18 mouse cellular contexts compared by ENCODE assay signal in the genomic region with DNA sequence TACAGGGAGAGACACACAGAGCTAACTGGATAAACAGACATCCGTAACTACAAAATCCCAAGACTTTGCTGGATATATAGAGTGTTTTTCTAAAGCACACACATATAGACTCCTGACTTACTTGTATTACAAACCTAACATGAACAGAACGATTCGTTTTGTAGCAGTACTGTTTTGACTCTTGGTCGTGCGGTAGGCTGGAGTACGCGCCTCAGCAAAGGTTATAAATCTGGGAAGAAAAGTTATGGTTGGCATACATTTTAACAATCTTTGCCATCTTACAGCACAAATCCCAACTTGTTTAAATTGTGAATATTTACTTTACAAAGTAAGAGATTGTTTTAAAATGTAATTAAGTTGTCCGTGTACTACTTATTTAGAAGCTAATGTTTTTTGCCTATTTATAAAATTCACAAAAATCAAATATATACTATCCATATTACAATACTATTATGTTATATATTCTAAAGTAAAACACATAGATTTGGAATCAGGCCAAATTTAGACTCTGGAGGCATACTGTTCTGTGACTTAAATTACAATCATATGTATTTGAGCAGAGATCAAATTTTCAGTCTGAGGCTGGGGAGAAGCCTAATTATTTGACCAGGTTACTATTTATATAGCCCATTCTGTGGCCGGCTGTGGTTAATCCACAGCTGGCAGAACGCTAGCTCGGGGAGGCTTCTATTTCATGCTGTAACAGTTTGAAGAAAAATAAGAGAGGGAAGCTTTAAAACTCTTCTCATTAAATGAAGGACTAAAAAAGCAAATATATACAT.
DNase-seq lines count a peak whose midpoint lies in the region; ATAC-seq and TF ChIP-seq lines count a peak whose summit lies in the region.
"Had no signal": no experiment of that assay in that cellular context is flagged by ENCODE, and none has a peak within 500 bp of the region (broad histone marks: within the 10 kb centered on the region; RNA-seq: fewer than 3 reads in every experiment).

No protein-coding gene starts in this region.

- DNase-seq in heart, embryonic 10.5 days (ENCODE audit: low spot score): no peak
- DNase-seq in limb, embryonic 14.5 days (ENCODE audit: low spot score): peak; percentile 83
- no peak for DNase-seq in midbrain, embryonic 14.5 days
- DNase-seq: adrenal gland, postnatal 10 days; cerebellum, adult 8-10 months; kidney, adult 11 months; kidney, postnatal 36 days; layer of hippocampus, postnatal 36 days had no signal

- WGBS in heart, embryonic 15.5 days: 74% methylated on average over 11 of the region's 11 CpGs
- 87% methylated on average over 11 of the region's 11 CpGs for WGBS in heart, embryonic 10.5 days
- WGBS in embryonic facial prominence, embryonic 12.5 days: 35% methylated on average over 11 of the region's 11 CpGs
- WGBS in limb, embryonic 14.5 days: 24% methylated on average over 11 of the region's 11 CpGs
- 89% methylated on average over 11 of the region's 11 CpGs for WGBS in hindbrain, embryonic 13.5 days
- WGBS in midbrain, embryonic 14.5 days: 88% methylated on average over 11 of the region's 11 CpGs

- no peak for TF ChIP-seq CTCF in embryonic fibroblast, embryonic 13.5 days (IDR thresholded peaks at IDR 0.05; ENCODE audit: borderline replicate concordance, insufficient read depth, low read length)

- H3K4me1 ChIP-seq in heart, embryonic 15.5 days (replicated peaks): peaks cover 14% of the 10 kb centered on the region
- peaks cover 6% of the 10 kb centered on the region; the same call in 1 of the 2 replicates for H3K4me1 ChIP-seq in heart, embryonic 10.5 days
- peaks cover 20% of the 10 kb centered on the region for H3K4me1 ChIP-seq in embryonic facial prominence, embryonic 12.5 days
- H3K4me1 ChIP-seq in embryonic fibroblast, embryonic 13.5 days (ENCODE audit: control insufficient read depth, insufficient read depth, low read length): peaks cover 6% of the 10 kb centered on the region; the same call in 1 of the 2 replicates
- H3K4me1 ChIP-seq in limb, embryonic 14.5 days (ENCODE audit: control insufficient read depth, insufficient read depth, low read length): peaks cover 30% of the 10 kb centered on the region
- no peaks in the 10 kb centered on the region for H3K4me1 ChIP-seq in hindbrain, embryonic 13.5 days (replicated peaks)
- no peaks in the 10 kb centered on the region for H3K4me1 ChIP-seq in midbrain, embryonic 14.5 days (ENCODE audit: control insufficient read depth, insufficient read depth, low read length)
- H3K4me1 ChIP-seq: hindbrain, embryonic 10.5 days; kidney, embryonic 15.5 days; midbrain, embryonic 10.5 days had no signal

- H3K4me2 ChIP-seq in heart, embryonic 15.5 days: no peak overlapping the region
- no peak overlapping the region for H3K4me2 ChIP-seq in embryonic facial prominence, embryonic 12.5 days (replicated peaks)
- H3K4me2 ChIP-seq in limb, embryonic 14.5 days (replicated peaks; ENCODE audit: low read depth, low read length, severe bottlenecking): peak overlapping the region; percentile 14; the same call in 1 of the 2 replicates
- H3K4me2 ChIP-seq in hindbrain, embryonic 13.5 days: no peak overlapping the region
- H3K4me2 ChIP-seq in midbrain, embryonic 14.5 days (ENCODE audit: low read length): no peak overlapping the region
- H3K4me2 ChIP-seq: kidney, embryonic 15.5 days had no signal

- no peaks in the 10 kb centered on the region for H3K36me3 ChIP-seq in heart, embryonic 15.5 days
- H3K36me3 ChIP-seq in heart, embryonic 10.5 days: no peaks in the 10 kb centered on the region; the same call in 1 of the 2 replicates
- no peaks in the 10 kb centered on the region for H3K36me3 ChIP-seq in embryonic facial prominence, embryonic 12.5 days
- no peaks in the 10 kb centered on the region for H3K36me3 ChIP-seq in limb, embryonic 14.5 days (ENCODE audit: control insufficient read depth, insufficient read depth, low read length)
- H3K36me3 ChIP-seq in hindbrain, embryonic 13.5 days: no peaks in the 10 kb centered on the region
- H3K36me3 ChIP-seq in midbrain, embryonic 14.5 days (ENCODE audit: control insufficient read depth, insufficient read depth, low read length): no peaks in the 10 kb centered on the region
- H3K36me3 ChIP-seq: forebrain, embryonic 10.5 days; hindbrain, embryonic 10.5 days; kidney, embryonic 15.5 days; midbrain, embryonic 10.5 days had no signal

- TF ChIP-seq POLR2A in embryonic fibroblast, embryonic 13.5 days (IDR thresholded peaks at IDR 0.05; ENCODE audit: low read depth, low read length): no peak
- no peak for TF ChIP-seq POLR2A in limb, embryonic 14.5 days (IDR thresholded peaks at IDR 0.05; ENCODE audit: borderline replicate concordance, extremely low read depth, insufficient read depth, insufficient read length)

- no peak overlapping the region for H3K4me3 ChIP-seq in heart, embryonic 15.5 days
- no peak overlapping the region for H3K4me3 ChIP-seq in heart, embryonic 10.5 days
- no peak overlapping the region for H3K4me3 ChIP-seq in embryonic facial prominence, embryonic 12.5 days
- no peak overlapping the region for H3K4me3 ChIP-seq in embryonic fibroblast, embryonic 13.5 days (ENCODE audit: insufficient read depth, low read length)
- H3K4me3 ChIP-seq in limb, embryonic 14.5 days (replicated peaks; ENCODE audit: low read length): no peak overlapping the region
- no peak overlapping the region for H3K4me3 ChIP-seq in hindbrain, embryonic 13.5 days
- H3K4me3 ChIP-seq in midbrain, embryonic 14.5 days (replicated peaks; ENCODE audit: low read depth, low read length): no peak overlapping the region
- H3K4me3 ChIP-seq: forebrain, embryonic 10.5 days; hindbrain, embryonic 10.5 days; kidney, embryonic 15.5 days; midbrain, embryonic 10.5 days had no signal

- no peak overlapping the region for H3K9ac ChIP-seq in heart, embryonic 15.5 days
- H3K9ac ChIP-seq in embryonic facial prominence, embryonic 12.5 days: no peak overlapping the region
- H3K9ac ChIP-seq in limb, embryonic 14.5 days (ENCODE audit: low read depth, low read length, severe bottlenecking): no peak overlapping the region
- H3K9ac ChIP-seq in hindbrain, embryonic 13.5 days: no peak overlapping the region
- H3K9ac ChIP-seq in midbrain, embryonic 14.5 days (replicated peaks; ENCODE audit: low read length): no peak overlapping the region
- H3K9ac ChIP-seq: kidney, embryonic 15.5 days had no signal

- no peaks in the 10 kb centered on the region for H3K9me3 ChIP-seq in heart, embryonic 15.5 days (replicated peaks)
- H3K9me3 ChIP-seq in heart, embryonic 10.5 days: no peaks in the 10 kb centered on the region
- H3K9me3 ChIP-seq in embryonic facial prominence, embryonic 12.5 days: no peaks in the 10 kb centered on the region
- H3K9me3 ChIP-seq in limb, embryonic 14.5 days (ENCODE audit: control insufficient read depth, low read length): no peaks in the 10 kb centered on the region
- no peaks in the 10 kb centered on the region for H3K9me3 ChIP-seq in hindbrain, embryonic 13.5 days
- no peaks in the 10 kb centered on the region for H3K9me3 ChIP-seq in midbrain, embryonic 14.5 days (ENCODE audit: control insufficient read depth, low read length)
- H3K9me3 ChIP-seq: forebrain, embryonic 10.5 days; hindbrain, embryonic 10.5 days; kidney, embryonic 15.5 days; midbrain, embryonic 10.5 days had no signal

- no peak for ATAC-seq in heart, embryonic 15.5 days (replicated peaks; ENCODE audit: insufficient number of reproducible peaks, insufficient read depth, low FRiP score, low read depth)
- peak; percentile 75; the same call in 1 of the 2 replicates for ATAC-seq in embryonic facial prominence, embryonic 12.5 days (ENCODE audit: insufficient number of reproducible peaks, insufficient read depth, low FRiP score, low TSS enrichment)
- peak; percentile 88 for ATAC-seq in limb, embryonic 14.5 days (ENCODE audit: low FRiP score, low read depth)
- ATAC-seq in hindbrain, embryonic 13.5 days (ENCODE audit: low FRiP score): no peak
- ATAC-seq in midbrain, embryonic 14.5 days (ENCODE audit: low FRiP score, low TSS enrichment): no peak
- ATAC-seq: activated CD4-positive, CD25-positive, alpha-beta regulatory T cell, adult 4 months; lung, postnatal 0 days had no signal

- no peaks in the 10 kb centered on the region for H3K27me3 ChIP-seq in heart, embryonic 15.5 days
- H3K27me3 ChIP-seq in heart, embryonic 10.5 days (ENCODE audit: insufficient read depth, poor library complexity, severe bottlenecking): no peaks in the 10 kb centered on the region
- no peaks in the 10 kb centered on the region for H3K27me3 ChIP-seq in embryonic facial prominence, embryonic 12.5 days
- no peaks in the 10 kb centered on the region for H3K27me3 ChIP-seq in limb, embryonic 14.5 days (ENCODE audit: control insufficient read depth, insufficient read depth, low read length)
- H3K27me3 ChIP-seq in hindbrain, embryonic 13.5 days: no peaks in the 10 kb centered on the region
- H3K27me3 ChIP-seq in midbrain, embryonic 14.5 days (ENCODE audit: control insufficient read depth, insufficient read depth, low read length): no peaks in the 10 kb centered on the region
- H3K27me3 ChIP-seq: kidney, embryonic 15.5 days had no signal

- peak overlapping the region; percentile 47 for H3K27ac ChIP-seq in heart, embryonic 15.5 days
- H3K27ac ChIP-seq in heart, embryonic 10.5 days: no peak overlapping the region
- peak overlapping the region; percentile 79 for H3K27ac ChIP-seq in embryonic facial prominence, embryonic 12.5 days
- H3K27ac ChIP-seq in embryonic fibroblast, embryonic 13.5 days (ENCODE audit: insufficient read depth, low read length): peak overlapping the region; percentile 84
- H3K27ac ChIP-seq in limb, embryonic 14.5 days (replicated peaks; ENCODE audit: low read depth, low read length): peak overlapping the region; percentile 48
- no peak overlapping the region for H3K27ac ChIP-seq in hindbrain, embryonic 13.5 days
- no peak overlapping the region for H3K27ac ChIP-seq in midbrain, embryonic 14.5 days (replicated peaks; ENCODE audit: low read depth, low read length)
- H3K27ac ChIP-seq: forebrain, embryonic 10.5 days; hindbrain, embryonic 10.5 days; kidney, embryonic 15.5 days; midbrain, embryonic 10.5 days had no signal

Comparison
In these comparisons a context has a peak if more than half of its experiments do, and no peak if none do; other contexts are left out.
1. H3K27ac ChIP-seq: peak in heart, embryonic 15.5 days (single experiment), embryonic facial prominence, embryonic 12.5 days (single experiment), embryonic fibroblast, embryonic 13.5 days (single experiment) and limb, embryonic 14.5 days (single experiment); none in heart, embryonic 10.5 days (single experiment), hindbrain, embryonic 13.5 days (single experiment) and midbrain, embryonic 14.5 days (single experiment).
2. ATAC-seq: peak in embryonic facial prominence, embryonic 12.5 days (single experiment) and limb, embryonic 14.5 days (single experiment); none in heart, embryonic 15.5 days (single experiment), hindbrain, embryonic 13.5 days (single experiment) and midbrain, embryonic 14.5 days (single experiment).